Mouse (Mus musculus) bone marrow, adult 2 months (tissue): ENCODE measurements around the gene Slamf1. TPM values are rescaled to one million over a fixed set of nuclear protein-coding genes. Genes with fewer than 3 reads are reported as not detected.

Source experiments
- H3K27ac ChIP-seq: fragments of 200-500 bp; 2 replicates; pipeline ENCODE4 v1.5.1; 2012; ENCODE audit warnings: low read depth, mild to moderate bottlenecking, control low read depth, inconsistent platforms, low read length; ENCODE audit not compliant: control insufficient read depth, poor library complexity, insufficient read depth
- H3K4me1 ChIP-seq: fragments of 200-500 bp; 2 replicates; pipeline ENCODE4 v1.6.1; 2011; ENCODE audit warnings: low read length; ENCODE audit not compliant: control insufficient read depth, insufficient read depth
- H3K4me3 ChIP-seq: fragments of 200-500 bp; replicated peaks from 2 replicates; pipeline ENCODE3; 2011; ENCODE audit warnings: mild to moderate bottlenecking, low read depth, low read length, control low read depth; ENCODE audit not compliant: control insufficient read depth
- CTCF ChIP-seq: fragments of 200-500 bp; IDR thresholded peaks from 2 replicates; pipeline ENCODE4 v1.5.1; 2011; ENCODE audit warnings: low read length, control low read depth; ENCODE audit not compliant: control insufficient read depth, insufficient read depth
- POLR2A ChIP-seq: fragments of 200-500 bp; IDR thresholded peaks from 2 replicates; pipeline ENCODE4 v1.6.1; 2011; ENCODE audit warnings: low read depth, mild to moderate bottlenecking, control low read depth, low read length, borderline replicate concordance; ENCODE audit not compliant: control insufficient read depth
- WGBS: fragments of 180-500 bp; shearing (Covaris S2); methylation state at CpG from one replicate; pipeline ENCODE4 v1.1.7; 2018; 5-methylcytosine and 5-hydroxymethylcytosine counted together
- polyA plus RNA-seq: library from polyadenylated mRNA; stranded (reverse); fragments of >200 nt; gene quantifications from 2 replicates; pipeline ENCODE4 v1.2.4, GENCODE M21; 2011; ENCODE audit warnings: low replicate concordance; ENCODE audit not compliant: missing spikeins, insufficient read depth, insufficient read length

Gene Slamf1
- polyA plus RNA-seq, 1 experiment: 11.7 TPM

DNA sequence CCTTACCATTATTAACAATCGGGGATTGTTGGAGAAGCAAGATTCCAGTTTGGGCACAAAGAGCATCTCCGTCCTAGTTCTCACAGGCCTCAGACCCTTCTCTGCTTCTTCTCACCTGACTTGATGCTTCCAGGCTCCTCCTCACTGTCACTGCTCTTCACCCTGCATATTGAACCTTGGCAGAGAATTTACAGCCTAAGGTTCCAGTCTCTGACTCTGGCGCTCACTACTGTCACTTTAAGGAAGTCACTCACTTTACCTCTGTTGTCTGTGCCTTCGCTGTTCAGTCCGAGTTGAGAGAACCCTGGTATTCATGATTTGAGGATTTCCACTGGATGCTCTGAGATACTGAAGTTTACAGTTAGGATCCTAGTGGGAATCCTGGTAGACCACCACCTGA is 7.3 kb downstream of the Slamf1 start:
- WGBS: 69% methylated on average over 5 of the region's 5 CpGs
- H3K4me1 ChIP-seq: no peaks in the 10 kb centered on the region

DNA sequence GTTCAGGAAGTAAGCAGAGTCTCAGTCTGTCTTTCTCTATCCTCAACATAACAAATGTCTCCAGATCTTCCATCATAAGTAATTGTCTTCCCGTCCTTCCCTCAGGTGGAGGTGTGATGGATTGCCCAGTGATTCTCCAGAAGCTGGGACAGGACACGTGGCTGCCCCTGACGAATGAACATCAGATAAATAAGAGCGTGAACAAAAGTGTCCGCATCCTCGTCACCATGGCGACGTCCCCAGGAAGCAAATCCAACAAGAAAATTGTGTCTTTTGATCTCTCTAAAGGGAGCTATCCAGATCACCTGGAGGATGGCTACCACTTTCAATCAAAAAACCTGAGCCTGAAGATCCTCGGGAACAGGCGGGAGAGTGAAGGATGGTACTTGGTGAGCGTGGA is 7.8 kb downstream of the Slamf1 start:
- WGBS: 86% methylated on average over 11 of the region's 11 CpGs
- TF ChIP-seq POLR2A: no peak
- no peak for TF ChIP-seq CTCF
- H3K4me3 ChIP-seq: no peak overlapping the region
- no peak overlapping the region for H3K27ac ChIP-seq
- H3K4me1 ChIP-seq: no peaks in the 10 kb centered on the region

More for the DNA sequence above, 7.3 kb downstream of the Slamf1 start:
- no peak for TF ChIP-seq POLR2A
- TF ChIP-seq CTCF: no peak
- H3K27ac ChIP-seq: no peak overlapping the region
- no peak overlapping the region for H3K4me3 ChIP-seq

DNA sequence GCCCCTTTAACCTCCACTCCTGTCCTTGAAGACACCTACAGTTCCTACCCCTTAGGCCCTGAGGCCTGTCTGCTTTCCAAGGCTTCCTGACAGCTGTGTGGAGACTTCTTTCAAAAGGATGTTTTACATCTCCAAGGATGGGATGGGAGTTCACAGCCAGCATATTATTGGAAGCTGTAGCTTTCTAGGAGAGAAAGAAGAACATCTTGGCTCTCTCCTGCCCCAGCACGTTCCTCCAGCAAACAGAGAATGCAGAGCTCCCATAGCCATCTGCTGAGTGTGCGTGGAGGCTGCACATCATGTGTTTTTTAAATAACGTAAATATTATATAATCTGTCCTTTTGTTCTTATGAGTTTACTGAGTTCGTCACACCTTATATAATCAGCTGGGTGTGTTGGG is 8.9 kb downstream of the Slamf1 start:
- 87% methylated on average over 4 of the region's 4 CpGs for WGBS
- no peaks in the 10 kb centered on the region for H3K4me1 ChIP-seq
- no peak for TF ChIP-seq POLR2A
- no peak for TF ChIP-seq CTCF
- no peak overlapping the region for H3K4me3 ChIP-seq
- H3K27ac ChIP-seq: no peak overlapping the region

GRCm38 (mm10) chr1:171777026-171777425 is 10.1 kb downstream of the Slamf1 start:
- 83% methylated on average over 7 of the region's 7 CpGs for WGBS
- Histone ChIP-seq H3K4me1 (no peaks in the 10 kb centered on the region), H3K4me3 (no peak overlapping the region), H3K27ac (no peak overlapping the region)
- TF ChIP-seq CTCF (no peak), POLR2A (no peak)

GRCm38 (mm10) chr1:171782287-171782915 is 15.5 kb downstream of the Slamf1 start:
- no peak overlapping the region for H3K27ac ChIP-seq
- TF ChIP-seq CTCF: no peak
- TF ChIP-seq POLR2A: no peak
- 76% methylated on average over 5 of the region's 5 CpGs for WGBS
- no peaks in the 10 kb centered on the region; the same call in 1 of the 2 replicates for H3K4me1 ChIP-seq
- H3K4me3 ChIP-seq: no peak overlapping the region

DNA sequence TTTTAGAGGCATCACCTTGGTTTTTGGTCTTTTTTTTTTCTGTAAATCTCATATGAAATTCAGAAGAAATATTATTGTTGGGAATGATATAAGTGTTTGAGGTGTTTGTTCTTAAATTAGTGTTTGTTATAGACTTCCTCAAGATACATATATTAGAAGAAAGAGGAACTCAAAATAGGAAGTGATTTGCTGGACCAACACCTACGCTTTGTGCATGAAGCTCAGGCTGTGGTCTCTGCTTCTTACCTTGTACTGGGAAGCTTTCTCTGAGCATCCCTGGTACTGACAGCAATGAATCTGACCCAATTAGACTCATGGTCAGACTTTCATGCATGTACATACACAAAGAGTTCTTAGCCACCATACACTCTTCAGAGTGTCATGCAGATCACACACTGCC is 18.9 kb downstream of the Slamf1 start:
- WGBS: 17% methylated on average over 1 of the region's 1 CpGs
- no peaks in the 10 kb centered on the region; the same call in 1 of the 2 replicates for H3K4me1 ChIP-seq
- no peak for TF ChIP-seq POLR2A
- TF ChIP-seq CTCF: no peak
- H3K4me3 ChIP-seq: no peak overlapping the region
- no peak overlapping the region for H3K27ac ChIP-seq

DNA sequence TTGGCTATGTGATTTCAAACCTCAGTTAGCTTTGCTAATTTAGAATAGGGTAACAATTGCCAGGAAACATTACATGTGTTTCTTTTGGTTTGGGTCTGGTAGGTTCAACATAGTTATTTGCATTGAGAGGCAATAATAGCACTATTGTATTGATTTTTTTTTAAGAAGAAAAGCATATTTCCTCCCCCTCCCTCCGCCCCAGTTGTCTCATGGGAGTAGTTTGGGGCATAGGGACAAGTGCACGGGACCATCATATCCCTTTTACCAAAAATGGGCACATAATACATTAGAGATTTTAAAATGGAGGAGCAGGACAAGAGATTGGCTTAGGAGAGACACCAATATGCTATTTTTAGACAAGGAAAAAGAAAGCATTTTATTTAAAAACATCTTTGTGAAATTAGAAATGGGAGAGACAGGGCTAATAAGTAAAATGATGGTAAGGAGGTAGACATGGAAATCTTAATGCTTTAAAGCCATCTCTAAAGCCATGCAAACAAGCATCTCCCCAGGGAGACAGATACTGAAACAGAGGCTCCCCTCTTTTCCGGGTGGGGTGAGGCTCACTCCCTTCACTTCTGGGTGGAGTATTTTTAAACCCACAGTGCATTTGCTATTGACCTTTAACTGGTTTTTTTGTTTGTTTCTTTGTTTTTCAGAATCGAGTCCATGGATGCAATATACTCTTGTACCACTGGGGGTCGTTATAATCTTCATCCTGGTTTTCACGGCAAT is 20.5 kb downstream of the Slamf1 start:
- 63% methylated on average over 6 of the region's 6 CpGs for WGBS
- no peak for TF ChIP-seq CTCF
- no peak for TF ChIP-seq POLR2A
- Histone ChIP-seq H3K4me3 (no peak overlapping the region), H3K27ac (no peak overlapping the region), H3K4me1 (no peaks in the 10 kb centered on the region; the same call in 1 of the 2 replicates)

GRCm38 (mm10) chr1:171788461-171789283 is 21.7 kb downstream of the Slamf1 start:
- TF ChIP-seq CTCF: no peak
- TF ChIP-seq POLR2A: no peak
- Histone ChIP-seq H3K4me1 (no peaks in the 10 kb centered on the region; the same call in 1 of the 2 replicates), H3K27ac (no peak overlapping the region), H3K4me3 (no peak overlapping the region)
- WGBS: 31% methylated on average over 12 of the region's 12 CpGs
